Mouse (Mus musculus): ENCODE data around the gene Tsc22d2. TPM values are rescaled to one million over a fixed set of nuclear protein-coding genes. Genes with fewer than 3 reads are reported as not detected.

The Tsc22d2 gene
- 11.5 TPM for polyA plus RNA-seq (2014; fragmentation: Illumina TruSeq; extraction: RNeasy Lipid Tissue Mini Kit (QIAGEN cat#74804); ENCODE audit: low read depth, low replicate concordance)

GRCm38 (mm10) chr3:58414234-58414938 lies at the start of gene Tsc22d2:
TSS of gene Tsc22d2 (plus strand) at chr3:58414715.

Other genes starting within 250 kb of the Tsc22d2 start
- 45.7 TPM for gene Eif2a, start 111.1 kb downstream of the Tsc22d2 start, polyA plus RNA-seq (2014; fragmentation: Illumina TruSeq; extraction: RNeasy Lipid Tissue Mini Kit (QIAGEN cat#74804); ENCODE audit: low read depth, low replicate concordance)
- 14.3 TPM for gene Serp1, start 111.2 kb downstream of the Tsc22d2 start, polyA plus RNA-seq (2014; fragmentation: Illumina TruSeq; extraction: RNeasy Lipid Tissue Mini Kit (QIAGEN cat#74804); ENCODE audit: low read depth, low replicate concordance)
- gene Selenot, start 161.9 kb downstream of the Tsc22d2 start, polyA plus RNA-seq (2014; fragmentation: Illumina TruSeq; extraction: RNeasy Lipid Tissue Mini Kit (QIAGEN cat#74804); ENCODE audit: low read depth, low replicate concordance): 128 TPM
- gene Erich6, start 222.5 kb downstream of the Tsc22d2 start, polyA plus RNA-seq (2014; fragmentation: Illumina TruSeq; extraction: RNeasy Lipid Tissue Mini Kit (QIAGEN cat#74804); ENCODE audit: low read depth, low replicate concordance): 0.21 TPM